Mouse (Mus musculus): ENCODE results near the gene Cldn7. TPM values are rescaled to one million over a fixed set of nuclear protein-coding genes. Genes with fewer than 3 reads are reported as not detected.

Cldn7 gene
- polyA plus RNA-seq, 1 experiment: not detected

DNA sequence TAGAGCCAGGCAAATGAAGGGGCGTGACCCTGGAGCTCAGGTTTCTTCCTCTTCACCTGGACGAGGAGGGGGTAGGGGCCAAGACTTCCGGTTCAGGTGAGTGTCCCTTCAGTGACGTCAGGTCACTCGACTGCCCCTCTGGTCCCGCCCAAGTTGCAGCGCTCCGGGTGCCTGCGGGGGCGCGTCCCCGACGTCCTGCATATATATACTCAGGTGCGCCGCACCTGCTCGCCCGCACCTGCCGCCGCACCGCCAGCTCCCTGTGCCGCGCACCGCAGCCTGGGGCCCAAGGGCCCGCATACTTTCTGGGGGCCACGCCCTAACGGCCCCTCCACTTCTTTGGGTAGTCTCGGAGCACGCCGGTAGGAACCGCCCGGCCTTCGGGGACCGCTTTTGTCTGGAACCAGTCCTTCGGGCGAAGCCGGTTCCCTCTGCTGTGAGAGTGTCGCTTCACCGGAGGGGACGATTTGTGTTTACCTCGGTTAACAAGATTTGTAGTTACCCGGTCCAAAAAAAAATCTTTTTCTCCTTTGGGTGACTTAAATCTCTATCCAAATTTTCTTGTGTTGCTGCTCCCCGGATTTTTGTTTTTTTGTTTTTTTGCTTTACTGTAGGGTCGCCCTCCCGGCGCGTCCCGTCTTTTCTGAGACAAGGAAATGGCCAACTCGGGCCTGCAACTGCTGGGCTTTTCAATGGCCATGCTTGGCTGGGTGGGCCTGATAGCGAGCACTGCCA, 859 bp downstream of the Cldn7 start:
- Histone ChIP-seq H3K27me3 (ENCODE audit: control insufficient read depth) (peaks cover 78% of the 10 kb centered on the region), H3K4me1 (ENCODE audit: control insufficient read depth) (peaks cover 17% of the 10 kb centered on the region), H3K9me3 (ENCODE audit: control insufficient read depth, low read length) (peaks cover 27% of the 10 kb centered on the region), H3K4me3 (replicated peaks) (peak overlapping the region; percentile 39), H3K36me3 (ENCODE audit: control insufficient read depth) (peaks cover 26% of the 10 kb centered on the region)
- TF ChIP-seq GATA1 (IDR thresholded peaks at IDR 0.05; ENCODE audit: low read length) (no peak), TAL1 (IDR thresholded peaks at IDR 0.05; ENCODE audit: low read length) (no peak)

DNA sequence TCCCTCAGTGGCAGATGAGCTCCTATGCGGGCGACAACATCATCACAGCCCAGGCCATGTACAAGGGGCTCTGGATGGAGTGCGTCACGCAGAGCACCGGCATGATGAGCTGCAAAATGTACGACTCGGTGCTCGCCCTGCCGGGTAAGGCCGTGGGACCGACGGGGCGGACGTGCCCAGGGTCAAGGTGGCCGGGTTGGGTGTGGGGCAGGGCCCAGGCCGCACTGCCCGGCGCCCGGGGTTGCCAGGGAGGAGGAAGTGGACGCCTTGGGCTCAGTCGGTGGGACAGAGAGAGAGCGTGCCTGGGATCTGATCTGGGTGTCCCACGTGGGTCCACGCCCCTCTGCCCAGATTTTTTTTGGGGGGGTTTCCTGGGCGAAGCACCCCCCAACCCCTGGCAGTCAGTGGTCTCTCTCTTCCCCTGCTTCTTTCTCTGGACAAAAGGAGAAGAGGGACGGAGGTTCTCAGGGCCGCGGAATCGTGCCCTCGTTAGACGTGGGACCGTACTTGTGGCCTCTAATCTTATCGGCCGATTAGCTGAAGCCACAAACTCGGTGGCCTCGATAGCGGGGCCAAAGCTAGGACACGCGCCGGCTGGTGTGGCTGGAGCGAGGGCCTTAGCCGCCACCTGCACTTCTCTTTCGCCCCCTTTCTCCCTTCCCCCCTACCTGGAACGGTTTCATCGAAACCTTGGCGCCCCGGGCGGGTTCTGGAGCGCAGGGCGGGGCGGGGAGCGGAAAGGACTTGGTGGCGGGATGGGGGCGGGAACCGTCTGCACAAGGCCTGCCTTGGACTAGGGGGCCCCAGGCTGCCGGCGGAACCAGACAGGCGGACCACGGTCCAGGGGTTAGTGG, 1.7 kb downstream of the Cldn7 start:
- H3K4me3 ChIP-seq (replicated peaks): peak overlapping the region; percentile 39
- H3K27me3 ChIP-seq (ENCODE audit: control insufficient read depth): peaks cover 70% of the 10 kb centered on the region
- peaks cover 17% of the 10 kb centered on the region for H3K4me1 ChIP-seq (ENCODE audit: control insufficient read depth)
- TF ChIP-seq TAL1 (IDR thresholded peaks at IDR 0.05; ENCODE audit: low read length) (no peak), GATA1 (IDR thresholded peaks at IDR 0.05; ENCODE audit: low read length) (no peak)
- peaks cover 30% of the 10 kb centered on the region for H3K36me3 ChIP-seq (ENCODE audit: control insufficient read depth)
- H3K9me3 ChIP-seq (ENCODE audit: control insufficient read depth, low read length): peaks cover 27% of the 10 kb centered on the region

DNA sequence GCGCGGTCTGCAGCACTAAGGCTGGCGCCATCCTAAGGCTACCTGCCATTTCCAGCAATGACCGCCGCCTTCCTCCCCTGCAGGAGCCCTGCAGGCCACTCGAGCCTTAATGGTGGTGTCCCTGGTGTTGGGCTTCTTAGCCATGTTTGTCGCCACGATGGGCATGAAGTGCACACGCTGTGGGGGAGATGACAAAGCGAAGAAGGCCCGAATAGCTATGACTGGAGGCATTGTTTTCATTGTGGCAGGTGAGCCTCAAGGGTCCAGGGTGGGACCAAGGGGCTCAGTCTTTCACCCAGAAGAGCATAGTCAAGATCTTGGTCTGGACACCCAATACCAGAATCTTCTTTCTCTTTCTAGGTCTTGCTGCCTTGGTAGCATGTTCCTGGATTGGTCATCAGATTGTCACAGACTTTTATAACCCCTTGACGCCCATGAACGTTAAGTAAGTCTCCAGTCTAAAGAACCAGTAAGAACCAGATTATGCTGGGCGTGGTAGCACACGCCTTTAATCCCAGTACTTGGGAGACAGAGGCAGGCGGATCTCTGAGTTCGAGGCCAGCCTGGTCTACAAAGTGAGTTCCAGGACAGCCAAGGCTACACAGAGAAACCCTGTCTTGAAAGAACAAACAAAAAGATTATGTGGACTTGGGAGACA, 2.4 kb downstream of the Cldn7 start:
- H3K36me3 ChIP-seq (ENCODE audit: control insufficient read depth): peaks cover 38% of the 10 kb centered on the region
- H3K4me3 ChIP-seq (replicated peaks): peak overlapping the region; percentile 39
- H3K27me3 ChIP-seq (ENCODE audit: control insufficient read depth): peaks cover 62% of the 10 kb centered on the region
- peaks cover 17% of the 10 kb centered on the region for H3K4me1 ChIP-seq (ENCODE audit: control insufficient read depth)
- no peak for TF ChIP-seq TAL1 (IDR thresholded peaks at IDR 0.05; ENCODE audit: low read length)
- no peak for TF ChIP-seq GATA1 (IDR thresholded peaks at IDR 0.05; ENCODE audit: low read length)
- H3K9me3 ChIP-seq (ENCODE audit: control insufficient read depth, low read length): peaks cover 27% of the 10 kb centered on the region

DNA sequence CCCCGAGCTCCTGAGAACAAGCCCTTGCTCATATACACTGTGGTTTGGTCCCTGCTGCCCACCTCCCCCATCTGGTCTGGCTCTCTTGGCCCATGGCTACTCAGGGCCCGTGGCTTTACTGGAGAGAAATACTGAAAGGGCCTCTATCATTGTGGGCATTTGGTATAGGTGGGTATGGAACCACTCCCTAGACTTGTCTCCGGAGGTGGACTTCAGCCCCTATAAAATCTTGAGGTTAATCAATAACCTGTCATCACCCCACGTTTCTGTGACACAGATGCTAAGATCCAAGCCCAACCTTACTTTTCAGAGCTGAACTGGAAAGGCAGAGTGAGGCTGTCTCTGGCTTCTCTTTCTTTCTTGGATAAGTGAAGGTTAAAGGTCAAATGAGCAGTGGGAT, 4.2 kb downstream of the Cldn7 start:
- Histone ChIP-seq H3K27me3 (ENCODE audit: control insufficient read depth) (peaks cover 44% of the 10 kb centered on the region), H3K4me3 (replicated peaks) (no peak overlapping the region), H3K4me1 (ENCODE audit: control insufficient read depth) (peaks cover 17% of the 10 kb centered on the region), H3K9me3 (ENCODE audit: control insufficient read depth, low read length) (peaks cover 24% of the 10 kb centered on the region), H3K36me3 (ENCODE audit: control insufficient read depth) (peaks cover 55% of the 10 kb centered on the region)
- TF ChIP-seq GATA1 (IDR thresholded peaks at IDR 0.05; ENCODE audit: low read length) (no peak), TAL1 (IDR thresholded peaks at IDR 0.05; ENCODE audit: low read length) (no peak)

DNA sequence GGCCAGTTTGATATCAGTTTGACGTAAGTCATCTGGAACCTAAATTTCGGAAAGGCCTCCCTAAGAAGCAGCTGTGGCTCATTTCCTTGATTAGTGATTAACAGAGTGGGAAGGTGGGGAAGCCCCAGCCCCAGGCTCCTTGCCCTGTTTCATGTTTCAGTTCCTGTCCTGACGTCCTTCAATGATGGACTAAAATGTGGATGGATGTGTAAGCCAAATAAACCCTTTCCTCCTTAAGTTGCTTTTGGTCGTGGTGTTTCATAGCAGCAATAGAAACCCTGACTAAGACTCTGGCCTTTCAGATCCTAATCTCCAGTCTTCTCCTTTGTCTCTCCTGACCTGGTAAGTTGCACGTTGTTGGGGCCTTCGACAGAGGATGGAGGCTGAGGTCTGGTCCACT, 5.6 kb downstream of the Cldn7 start:
- TF ChIP-seq GATA1 (IDR thresholded peaks at IDR 0.05; ENCODE audit: low read length) (no peak), TAL1 (IDR thresholded peaks at IDR 0.05; ENCODE audit: low read length) (no peak)
- peaks cover 16% of the 10 kb centered on the region for H3K4me1 ChIP-seq (ENCODE audit: control insufficient read depth)
- H3K36me3 ChIP-seq (ENCODE audit: control insufficient read depth): peaks cover 69% of the 10 kb centered on the region
- peaks cover 16% of the 10 kb centered on the region for H3K9me3 ChIP-seq (ENCODE audit: control insufficient read depth, low read length)
- H3K4me3 ChIP-seq (replicated peaks): no peak overlapping the region
- peaks cover 30% of the 10 kb centered on the region for H3K27me3 ChIP-seq (ENCODE audit: control insufficient read depth)

DNA sequence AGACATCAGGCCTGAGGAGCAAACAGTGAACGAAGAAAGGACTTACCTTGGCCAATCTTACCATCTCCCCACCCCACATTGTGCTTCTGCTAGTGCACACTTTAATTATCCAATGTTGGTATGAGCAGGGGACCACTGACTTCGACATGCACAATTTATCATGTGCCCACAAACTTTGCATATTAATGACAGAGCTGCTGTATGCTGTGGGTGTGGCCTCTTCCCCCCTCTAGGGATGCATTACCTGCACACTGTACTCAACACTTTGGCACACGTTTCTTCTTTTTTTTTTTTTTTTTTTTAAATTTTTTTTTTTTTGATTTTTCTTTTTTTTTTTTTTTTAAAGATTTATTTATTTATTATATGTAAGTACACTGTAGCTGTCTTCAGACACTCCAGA, 6.2 kb downstream of the Cldn7 start:
- H3K9me3 ChIP-seq (ENCODE audit: control insufficient read depth, low read length): peaks cover 13% of the 10 kb centered on the region
- H3K4me3 ChIP-seq (replicated peaks): no peak overlapping the region
- peaks cover 24% of the 10 kb centered on the region for H3K27me3 ChIP-seq (ENCODE audit: control insufficient read depth)
- TF ChIP-seq GATA1 (IDR thresholded peaks at IDR 0.05; ENCODE audit: low read length) (no peak), TAL1 (IDR thresholded peaks at IDR 0.05; ENCODE audit: low read length) (no peak)
- peaks cover 75% of the 10 kb centered on the region for H3K36me3 ChIP-seq (ENCODE audit: control insufficient read depth)
- H3K4me1 ChIP-seq (ENCODE audit: control insufficient read depth): peaks cover 12% of the 10 kb centered on the region

DNA sequence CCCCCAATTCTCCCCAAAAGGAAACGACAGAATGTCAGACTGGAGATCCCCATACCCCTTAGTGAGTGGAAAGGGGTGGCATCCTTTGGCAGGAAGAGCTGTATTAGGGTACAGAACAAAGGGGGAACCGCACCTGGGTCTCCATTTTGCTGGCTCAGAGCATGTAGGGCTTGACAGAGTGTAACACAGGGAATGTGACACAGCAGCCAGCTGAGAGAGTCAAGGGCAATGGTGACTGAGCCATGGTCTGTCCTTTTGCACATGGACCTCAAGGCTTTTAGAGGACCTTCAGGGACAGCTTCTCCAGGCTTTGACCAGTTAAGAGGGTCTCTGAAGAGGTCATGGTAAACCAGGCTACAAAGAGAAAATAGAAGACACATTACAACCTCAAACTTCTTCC, 10.3 kb downstream of the Cldn7 start:
- H3K9me3 ChIP-seq (ENCODE audit: control insufficient read depth, low read length): no peaks in the 10 kb centered on the region
- TF ChIP-seq GATA1 (IDR thresholded peaks at IDR 0.05; ENCODE audit: low read length) (no peak), TAL1 (IDR thresholded peaks at IDR 0.05; ENCODE audit: low read length) (no peak)
- H3K4me1 ChIP-seq (ENCODE audit: control insufficient read depth): peaks cover 13% of the 10 kb centered on the region
- H3K36me3 ChIP-seq (ENCODE audit: control insufficient read depth): peaks cover 82% of the 10 kb centered on the region
- H3K27me3 ChIP-seq (ENCODE audit: control insufficient read depth): no peaks in the 10 kb centered on the region
- H3K4me3 ChIP-seq (replicated peaks): no peak overlapping the region

DNA sequence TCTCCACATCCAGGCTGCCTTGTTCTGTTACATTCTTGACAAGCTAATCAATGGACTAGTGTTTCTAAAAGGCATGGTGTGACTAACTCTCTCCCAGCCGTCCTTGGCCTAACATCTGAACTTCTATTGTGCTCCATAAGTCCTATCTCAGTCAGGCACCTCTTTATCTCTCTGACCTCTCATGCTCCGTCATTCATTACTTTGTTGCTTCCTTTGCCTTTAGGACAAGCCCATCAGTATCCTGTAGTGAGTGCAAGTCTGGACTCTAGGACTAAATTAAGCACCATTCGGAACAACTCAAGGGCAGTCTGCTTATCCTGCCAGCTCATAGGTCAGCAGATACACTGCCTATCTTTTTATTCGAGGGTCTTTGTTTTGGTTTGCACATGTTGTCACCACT, 11.7 kb downstream of the Cldn7 start:
- Histone ChIP-seq H3K27me3 (ENCODE audit: control insufficient read depth) (no peaks in the 10 kb centered on the region), H3K36me3 (ENCODE audit: control insufficient read depth) (peaks cover 73% of the 10 kb centered on the region), H3K9me3 (ENCODE audit: control insufficient read depth, low read length) (no peaks in the 10 kb centered on the region), H3K4me3 (replicated peaks) (no peak overlapping the region), H3K4me1 (ENCODE audit: control insufficient read depth) (peaks cover 21% of the 10 kb centered on the region)
- no peak for TF ChIP-seq GATA1 (IDR thresholded peaks at IDR 0.05; ENCODE audit: low read length)
- no peak for TF ChIP-seq TAL1 (IDR thresholded peaks at IDR 0.05; ENCODE audit: low read length)

DNA sequence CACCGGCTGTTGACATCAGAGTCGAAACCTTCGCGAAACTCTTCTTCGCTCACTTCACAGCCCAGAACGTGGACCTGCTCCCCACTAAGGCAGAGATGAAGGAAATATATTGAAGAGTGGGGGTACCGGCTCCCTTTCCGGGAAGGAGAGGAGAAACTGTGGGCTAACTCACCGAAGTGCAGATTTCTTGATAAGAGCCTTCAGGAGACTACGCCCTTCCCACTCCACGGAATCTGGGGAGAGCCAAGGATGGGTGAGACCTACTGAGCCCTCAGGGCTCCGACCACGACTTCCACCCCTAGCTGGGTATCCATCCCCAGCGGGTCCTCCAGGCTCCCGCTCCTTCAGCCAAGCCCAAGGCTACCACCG, 15.2 kb downstream of the Cldn7 start:
- H3K36me3 ChIP-seq (ENCODE audit: control insufficient read depth): peaks cover 61% of the 10 kb centered on the region
- no peak for TF ChIP-seq TAL1 (IDR thresholded peaks at IDR 0.05; ENCODE audit: low read length)
- peak; percentile 81 for TF ChIP-seq GATA1 (IDR thresholded peaks at IDR 0.05; ENCODE audit: low read length)
- H3K27me3 ChIP-seq (ENCODE audit: control insufficient read depth): no peaks in the 10 kb centered on the region

More for the DNA sequence above, 15.2 kb downstream of the Cldn7 start:
- Histone ChIP-seq H3K4me3 (replicated peaks) (peak overlapping the region; percentile 94), H3K4me1 (ENCODE audit: control insufficient read depth) (peaks cover 52% of the 10 kb centered on the region), H3K9me3 (ENCODE audit: control insufficient read depth, low read length) (no peaks in the 10 kb centered on the region)

All from erythroblast, embryonic 14.5 days (primary cell).